Mouse (Mus musculus) lung, postnatal 0 days (tissue): ENCODE results near the gene Rbpj.

Experiments
- CTCF ChIP-seq: IDR thresholded peaks from 2 replicates; pipeline ENCODE4 v1.5.1; 2016; ENCODE audit warnings: antibody characterized with exemption, mild to moderate bottlenecking
- EP300 ChIP-seq: IDR thresholded peaks from 2 replicates; pipeline ENCODE4 v1.6.1; 2016; ENCODE audit warnings: antibody characterized with exemption, mild to moderate bottlenecking, control low read depth

DNA sequence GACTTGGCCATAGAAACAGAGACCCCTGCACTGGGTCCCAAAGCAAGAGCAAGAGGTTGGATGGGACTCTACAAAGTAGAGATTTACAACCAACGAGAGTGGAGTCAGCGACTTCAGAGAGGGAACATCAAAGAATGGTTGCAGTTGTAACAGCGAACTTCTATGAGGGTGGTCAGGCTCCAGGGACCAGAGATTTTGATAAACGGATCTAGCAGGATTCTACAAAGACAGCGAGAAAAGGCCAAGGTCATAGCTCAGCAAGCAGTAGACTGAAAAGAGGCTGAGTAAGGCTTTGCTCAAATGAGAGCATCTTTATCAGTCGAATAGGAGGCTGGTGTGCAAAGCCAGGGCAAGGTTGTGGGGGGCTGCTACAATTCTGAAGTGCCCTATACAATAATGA, 13.2 kb downstream of the Rbpj start:
- TF ChIP-seq CTCF (no peak), EP300 (no peak)
